Mouse (Mus musculus) liver, adult 2 months (tissue): ENCODE results near the gene Neurog1.

Experiments
- CTCF ChIP-seq: fragments of 200-500 bp; IDR thresholded peaks from 2 replicates; pipeline ENCODE4 v1.5.1; 2011; ENCODE audit warnings: low read depth, low read length, control low read depth
- POLR2A ChIP-seq: fragments of 200-500 bp; IDR thresholded peaks from 2 replicates; pipeline ENCODE4 v1.6.1; 2011; ENCODE audit warnings: low read length, control low read depth; ENCODE audit not compliant: insufficient read depth; ENCODE audit errors: extremely low read depth

- peak; percentile 44; the same call in 1 of the 2 replicates for TF ChIP-seq CTCF
- no peak for TF ChIP-seq POLR2A
These were observed 15.4 kb upstream of the Neurog1 start for GRCm38 (mm10) chr13:56267396-56267795.
